In the genomic region with DNA sequence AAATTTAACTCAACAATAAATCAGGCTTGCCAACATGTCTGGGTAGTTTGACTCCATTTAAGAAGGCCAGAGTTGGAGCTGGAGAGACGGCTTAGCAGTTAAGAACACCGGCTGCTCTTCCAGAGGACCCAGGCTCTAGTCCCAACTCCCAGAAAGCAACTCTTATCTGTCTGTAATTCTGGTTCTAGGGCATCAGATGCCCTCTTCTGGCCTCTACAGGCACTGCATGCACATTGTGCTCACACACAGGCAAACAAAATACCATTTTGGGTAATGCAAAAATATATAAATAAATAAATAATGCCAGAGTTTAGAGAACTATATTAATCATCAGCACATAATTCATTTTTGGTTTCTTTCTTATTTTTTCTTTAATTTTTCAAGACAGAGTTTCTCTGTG, we compare ENCODE assay signal across 21 mouse cellular contexts. TPM values are rescaled to one million over a fixed set of nuclear protein-coding genes. Genes with fewer than 3 reads are reported as not detected.
A peak's percentile ranks its signal among the peaks of the same experiment; 100 is the strongest.
DNase-seq lines count a peak whose midpoint lies in the region; ATAC-seq and TF ChIP-seq lines count a peak whose summit lies in the region.
"Had no signal": no experiment of that assay in that cellular context is flagged by ENCODE, and none has a peak within 500 bp of the region (broad histone marks: within the 10 kb centered on the region; RNA-seq: fewer than 3 reads in every experiment).

No protein-coding gene starts in this region.

- DNase-seq in 3T3-L1 (ENCODE audit: low read depth, low spot score), result peak; percentile 20
- peak; percentile 62 for DNase-seq in ES-CJ7 (ENCODE audit: low read depth, low spot score)
- peak; percentile 73 for DNase-seq in ZHBTc4 (ENCODE audit: low read depth, low spot score)
- DNase-seq in cerebellum, adult 9-11 months, result no peak
- no peak for DNase-seq in frontal cortex, postnatal 14 days (ENCODE audit: low spot score in 2 of 2)
- no peak for DNase-seq in adrenal gland, postnatal 4 days (ENCODE audit: low spot score in 2 of 2)
- DNase-seq: adrenal gland, adult 8-10 months; cerebellum, postnatal 10 days; gastrocnemius, postnatal 25 days; kidney, adult 11 months; kidney, postnatal 25 days; lung, adult 18-20 months; lung, postnatal 4 days had no signal

- H3K36me3 ChIP-seq in intestine, postnatal 0 days (ENCODE audit: control insufficient read depth, insufficient read depth), result no peaks in the 10 kb centered on the region
- no peaks in the 10 kb centered on the region for H3K36me3 ChIP-seq in intestine, embryonic 16.5 days (ENCODE audit: control insufficient read depth, insufficient read depth, low read length)
- H3K36me3 ChIP-seq: limb, embryonic 13.5 days; midbrain, embryonic 12.5 days; neural tube, embryonic 15.5 days had no signal

- H3K4me1 ChIP-seq in intestine, postnatal 0 days (replicated peaks; ENCODE audit: control insufficient read depth, insufficient read depth, low read length), result no peaks in the 10 kb centered on the region
- H3K4me1 ChIP-seq in intestine, embryonic 16.5 days (ENCODE audit: control insufficient read depth, insufficient read depth, low read length), result no peaks in the 10 kb centered on the region
- H3K4me1 ChIP-seq: limb, embryonic 13.5 days; midbrain, embryonic 12.5 days; neural tube, embryonic 15.5 days had no signal

- no peak overlapping the region for H3K4me2 ChIP-seq in intestine, postnatal 0 days (replicated peaks; ENCODE audit: low read depth)
- no peak overlapping the region for H3K4me2 ChIP-seq in intestine, embryonic 16.5 days (ENCODE audit: low read depth, low read length)
- H3K4me2 ChIP-seq: heart, embryonic 11.5 days; hindbrain, embryonic 14.5 days; limb, embryonic 13.5 days; midbrain, embryonic 12.5 days; neural tube, embryonic 15.5 days had no signal

- no peak overlapping the region for H3K4me3 ChIP-seq in intestine, postnatal 0 days (ENCODE audit: low read depth, low read length)
- no peak overlapping the region for H3K4me3 ChIP-seq in intestine, embryonic 16.5 days (ENCODE audit: low read length)
- H3K4me3 ChIP-seq: limb, embryonic 13.5 days; midbrain, embryonic 12.5 days; myocyte; neural tube, embryonic 15.5 days had no signal

- TF ChIP-seq CTCF in intestine, postnatal 0 days (IDR thresholded peaks at IDR 0.05; ENCODE audit: low read depth), result peak; percentile 21; the same call in 1 of the 2 replicates

- no peak overlapping the region for H3K9ac ChIP-seq in intestine, postnatal 0 days (ENCODE audit: low read depth, low read length)
- no peak overlapping the region for H3K9ac ChIP-seq in intestine, embryonic 16.5 days (ENCODE audit: low read depth, low read length)
- H3K9ac ChIP-seq: hindbrain, embryonic 14.5 days; limb, embryonic 13.5 days; midbrain, embryonic 12.5 days; neural tube, embryonic 15.5 days had no signal

- no peak for ATAC-seq in intestine, postnatal 0 days
- no peak for ATAC-seq in intestine, embryonic 16.5 days

- H3K27me3 ChIP-seq in intestine, postnatal 0 days (replicated peaks; ENCODE audit: control insufficient read depth, insufficient read depth, low read length), result no peaks in the 10 kb centered on the region
- no peaks in the 10 kb centered on the region for H3K27me3 ChIP-seq in intestine, embryonic 16.5 days (replicated peaks; ENCODE audit: control insufficient read depth, insufficient read depth, low read length)
- H3K27me3 ChIP-seq: limb, embryonic 13.5 days; midbrain, embryonic 12.5 days; neural tube, embryonic 15.5 days had no signal

- no peaks in the 10 kb centered on the region for H3K9me3 ChIP-seq in intestine, postnatal 0 days (ENCODE audit: control insufficient read depth)
- H3K9me3 ChIP-seq in intestine, embryonic 16.5 days (ENCODE audit: control insufficient read depth, low read length), result no peaks in the 10 kb centered on the region
- H3K9me3 ChIP-seq: limb, embryonic 13.5 days; midbrain, embryonic 12.5 days; neural tube, embryonic 15.5 days had no signal

- H3K27ac ChIP-seq in intestine, postnatal 0 days (ENCODE audit: low read depth, low read length), result no peak overlapping the region
- H3K27ac ChIP-seq in intestine, embryonic 16.5 days (ENCODE audit: low read length), result no peak overlapping the region
- H3K27ac ChIP-seq: hindbrain, embryonic 14.5 days; limb, embryonic 13.5 days; midbrain, embryonic 12.5 days; neural tube, embryonic 15.5 days had no signal

- WGBS in intestine, postnatal 0 days, result 95% methylated on average over 2 of the region's 2 CpGs
- WGBS in intestine, embryonic 16.5 days, result 92% methylated on average over 2 of the region's 2 CpGs

RNA-seq across cellular contexts. Expression of gene Hpse, which starts 15.2 kb away (rescaled TPM):
- polyA plus RNA-seq in intestine, postnatal 0 days (2015; fragmentation: Nextera tagmentation; extraction: Ambion mirVana), result 0.82 and 1.0 TPM in 2 replicates
- polyA plus RNA-seq in intestine, embryonic 16.5 days (2015; fragmentation: Nextera tagmentation; extraction: Ambion mirVana), result 2.9 TPM in 2 replicates
- 1 to 10 TPM; 2.0 to 2.3 TPM for total RNA-seq in adrenal gland, postnatal 4 days (2021)

RNA-seq across cellular contexts. Expression of gene Coq2, which starts 29.3 kb away (rescaled TPM):
- polyA plus RNA-seq in intestine, postnatal 0 days (2015; fragmentation: Nextera tagmentation; extraction: Ambion mirVana), result 30.8 and 32.4 TPM in 2 replicates
- polyA plus RNA-seq in intestine, embryonic 16.5 days (2015; fragmentation: Nextera tagmentation; extraction: Ambion mirVana), result 59.3 and 60.2 TPM in 2 replicates
- 10 to 100 TPM; 56.4 to 57.1 TPM for total RNA-seq in adrenal gland, postnatal 4 days (2021)

Comparison
In these comparisons a context has a peak if more than half of its experiments do, and no peak if none do; other contexts are left out.
1. DNase-seq: peak in 3T3-L1 (single experiment), ES-CJ7 (single experiment) and ZHBTc4 (single experiment); none in cerebellum, adult 9-11 months (single experiment), frontal cortex, postnatal 14 days (0 of 2) and adrenal gland, postnatal 4 days (0 of 2).